In the genomic region with DNA sequence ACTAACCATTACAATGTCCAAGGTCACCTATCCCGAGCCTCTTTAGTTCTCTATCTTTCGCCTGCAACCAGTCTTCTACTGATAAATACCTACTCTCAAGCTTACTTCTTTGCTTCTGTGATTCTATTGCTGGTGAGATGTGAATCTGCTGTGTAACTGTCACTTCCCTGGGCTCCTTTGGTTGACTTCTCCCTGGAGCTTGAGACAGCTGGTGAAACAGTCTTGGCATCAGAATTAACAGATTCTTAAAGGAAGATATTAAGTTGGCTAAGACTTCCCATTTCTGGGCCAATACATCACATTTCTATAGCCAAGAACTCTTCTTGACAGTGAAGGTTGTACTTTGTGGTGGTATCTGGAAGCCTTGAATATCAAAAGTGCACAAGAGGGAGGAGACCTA, we compare ENCODE assay signal across 18 mouse cellular contexts.
"Had no signal": no experiment of that assay in that cellular context is flagged by ENCODE, and none has a peak within 500 bp of the region (broad histone marks: within the 10 kb centered on the region; RNA-seq: fewer than 3 reads in every experiment).

No protein-coding gene starts in this region.

- H3K27ac ChIP-seq: midbrain, embryonic 10.5 days; midbrain, embryonic 12.5 days; neural tube, embryonic 13.5 days; neural tube, embryonic 15.5 days had no signal

- H3K36me3 ChIP-seq: midbrain, embryonic 10.5 days; midbrain, embryonic 12.5 days; neural tube, embryonic 13.5 days; neural tube, embryonic 15.5 days had no signal

- H3K9ac ChIP-seq: lung, embryonic 14.5 days; midbrain, embryonic 12.5 days; neural tube, embryonic 13.5 days; neural tube, embryonic 15.5 days had no signal

- ATAC-seq: midbrain, embryonic 16.5 days had no signal

- H3K4me3 ChIP-seq: midbrain, embryonic 10.5 days; midbrain, embryonic 12.5 days; myocyte; neural tube, embryonic 13.5 days; neural tube, embryonic 15.5 days had no signal

- H3K9me3 ChIP-seq: midbrain, embryonic 10.5 days; midbrain, embryonic 12.5 days; neural tube, embryonic 13.5 days; neural tube, embryonic 15.5 days had no signal

- H3K27me3 ChIP-seq: midbrain, embryonic 12.5 days; neural tube, embryonic 13.5 days; neural tube, embryonic 15.5 days had no signal

- DNase-seq: lung, embryonic 14.5 days; lung, postnatal 10 days; lung, postnatal 4 days; midbrain, embryonic 14.5 days; retina, postnatal 1 day; right cerebral cortex, adult 18-20 months; right cerebral cortex, postnatal 25 days; right cerebral cortex, postnatal 4 days; spleen, adult 18-20 months; thymus, adult 2 months; thymus, postnatal 25 days; thymus, postnatal 4 days had no signal

- H3K4me2 ChIP-seq: lung, embryonic 14.5 days; midbrain, embryonic 12.5 days; neural tube, embryonic 13.5 days; neural tube, embryonic 15.5 days had no signal

- H3K4me1 ChIP-seq: midbrain, embryonic 12.5 days; neural tube, embryonic 13.5 days; neural tube, embryonic 15.5 days had no signal
